Comparison of ENCODE assay signal across 9 mouse cellular contexts in genomic region chr13:41357586-41357985, GRCm38 (mm10).
DNase-seq lines count a peak whose midpoint lies in the region; ATAC-seq and TF ChIP-seq lines count a peak whose summit lies in the region.
"Had no signal": no experiment of that assay in that cellular context is flagged by ENCODE, and none has a peak within 500 bp of the region (broad histone marks: within the 10 kb centered on the region; RNA-seq: fewer than 3 reads in every experiment).

No protein-coding gene starts in this region.

- peak overlapping the region; percentile 73 for H3K4me2 ChIP-seq in embryonic facial prominence, embryonic 15.5 days (replicated peaks)
- peak overlapping the region; percentile 64 for H3K4me2 ChIP-seq in intestine, embryonic 14.5 days (ENCODE audit: low read length)
- H3K4me2 ChIP-seq in midbrain, postnatal 0 days (ENCODE audit: low read depth, low read length, poor library complexity, severe bottlenecking), result peak overlapping the region; percentile 74

- TF ChIP-seq CTCF in layer of hippocampus, adult 2 months (conservative IDR thresholded peaks at IDR 0.05), result no peak
- no peak for TF ChIP-seq CTCF in midbrain, postnatal 0 days (IDR thresholded peaks at IDR 0.05)

- H3K4me1 ChIP-seq in embryonic facial prominence, embryonic 15.5 days, result peaks cover 45% of the 10 kb centered on the region
- peaks cover 22% of the 10 kb centered on the region; the same call in 1 of the 2 replicates for H3K4me1 ChIP-seq in intestine, embryonic 14.5 days (replicated peaks; ENCODE audit: control insufficient read depth, insufficient read depth, low read length)
- H3K4me1 ChIP-seq in midbrain, postnatal 0 days (ENCODE audit: insufficient read depth, low read length), result peaks cover 13% of the 10 kb centered on the region; the same call in 1 of the 2 replicates

- 30% methylated on average over 3 of the region's 3 CpGs for WGBS in embryonic facial prominence, embryonic 15.5 days
- WGBS in intestine, embryonic 14.5 days, result 33% methylated on average over 3 of the region's 3 CpGs
- 20% methylated on average over 3 of the region's 3 CpGs for WGBS in midbrain, postnatal 0 days

- H3K9me3 ChIP-seq in embryonic facial prominence, embryonic 15.5 days (replicated peaks), result no peaks in the 10 kb centered on the region
- no peaks in the 10 kb centered on the region for H3K9me3 ChIP-seq in intestine, embryonic 14.5 days (ENCODE audit: control insufficient read depth, low read length)
- no peaks in the 10 kb centered on the region for H3K9me3 ChIP-seq in midbrain, postnatal 0 days (ENCODE audit: low read length)

- no peak for ATAC-seq in embryonic facial prominence, embryonic 15.5 days (ENCODE audit: insufficient number of reproducible peaks, low FRiP score, low TSS enrichment, low read depth)
- no peak for ATAC-seq in intestine, embryonic 14.5 days (replicated peaks; ENCODE audit: low FRiP score, low TSS enrichment, low read depth)
- ATAC-seq in midbrain, postnatal 0 days (ENCODE audit: low FRiP score), result no peak

- H3K27ac ChIP-seq in layer of hippocampus, adult 2 months, result peak overlapping the region; percentile 90
- peak overlapping the region; percentile 97; the same call in 1 of the 2 replicates for H3K27ac ChIP-seq in embryonic facial prominence, embryonic 15.5 days (replicated peaks)
- H3K27ac ChIP-seq in intestine, embryonic 14.5 days (ENCODE audit: low read depth), result no peak overlapping the region
- H3K27ac ChIP-seq in midbrain, postnatal 0 days (ENCODE audit: low read depth, low read length), result no peak overlapping the region; the same call in 1 of the 2 replicates
- H3K27ac ChIP-seq: macrophage had no signal

- no peaks in the 10 kb centered on the region for H3K36me3 ChIP-seq in embryonic facial prominence, embryonic 15.5 days
- H3K36me3 ChIP-seq in intestine, embryonic 14.5 days (ENCODE audit: control insufficient read depth, insufficient read depth, low read length), result no peaks in the 10 kb centered on the region
- H3K36me3 ChIP-seq in midbrain, postnatal 0 days (ENCODE audit: insufficient read depth, low read length), result no peaks in the 10 kb centered on the region

- intact Hi-C loops in left cerebral cortex, postnatal 10 days (cut with DNase I), result loop anchor here (5.0 kb wide), 1 partner anchor 55 kb away; no protein-coding TSS in a partner anchor

- no peaks in the 10 kb centered on the region; the same call in 1 of the 2 replicates for H3K27me3 ChIP-seq in embryonic facial prominence, embryonic 15.5 days
- no peaks in the 10 kb centered on the region for H3K27me3 ChIP-seq in intestine, embryonic 14.5 days (replicated peaks; ENCODE audit: control insufficient read depth, insufficient read depth, low read length)
- H3K27me3 ChIP-seq in midbrain, postnatal 0 days (ENCODE audit: insufficient read depth, low read length), result no peaks in the 10 kb centered on the region

- DNase-seq in layer of hippocampus, adult 2 months (ENCODE audit: low spot score in 2 of 2), result no peak
- DNase-seq in layer of hippocampus, adult 11-12 months (ENCODE audit: low spot score), result no peak
- no peak for DNase-seq in intestine, embryonic 14.5 days (ENCODE audit: low spot score)
- no peak for DNase-seq in midbrain, postnatal 0 days (ENCODE audit: low spot score)
- DNase-seq in urinary bladder, postnatal 4 days (ENCODE audit: low spot score in 2 of 2), result no peak
- no peak for DNase-seq in left cerebral cortex, postnatal 10 days (ENCODE audit: extremely low spot score in 1 of 2, low spot score in 2 of 2)
- DNase-seq in urinary bladder, adult 18-20 months (ENCODE audit: low spot score in 2 of 2), result no peak

- H3K9ac ChIP-seq in embryonic facial prominence, embryonic 15.5 days, result 0 out of 2 replicates have a peak overlapping the region, but pooled peaks have one; percentile 18
- peak overlapping the region; percentile 61 for H3K9ac ChIP-seq in intestine, embryonic 14.5 days (ENCODE audit: low read length)
- peak overlapping the region; percentile 61 for H3K9ac ChIP-seq in midbrain, postnatal 0 days (replicated peaks; ENCODE audit: low read length, poor library complexity, severe bottlenecking)

- peak overlapping the region; percentile 92 for H3K4me3 ChIP-seq in layer of hippocampus, adult 2 months
- H3K4me3 ChIP-seq in embryonic facial prominence, embryonic 15.5 days (replicated peaks), result peak overlapping the region; percentile 70
- H3K4me3 ChIP-seq in intestine, embryonic 14.5 days (ENCODE audit: low read depth, low read length), result peak overlapping the region; percentile 69
- H3K4me3 ChIP-seq in midbrain, postnatal 0 days (ENCODE audit: low read depth, low read length), result peak overlapping the region; percentile 61

Comparison
In these comparisons a context has a peak if more than half of its experiments do, and no peak if none do; other contexts are left out.
1. H3K27ac ChIP-seq: peak in layer of hippocampus, adult 2 months (single experiment) and embryonic facial prominence, embryonic 15.5 days (single experiment); none in intestine, embryonic 14.5 days (single experiment) and midbrain, postnatal 0 days (single experiment).
2. Peak in every context shown above with its lines, with median percentiles within 50 percentile points of each other: H3K4me3 ChIP-seq, H3K4me2 ChIP-seq and H3K9ac ChIP-seq.